Mouse (Mus musculus) MEL (cell line): ENCODE measurements around the gene Ptafr.

ENCODE experiments used
- CTCF ChIP-seq, 3 experiments: IDR thresholded peaks in 2 of 3; conservative IDR thresholded peaks in 1 of 3; 2 replicates each; pipeline ENCODE4 v1.5.1; 2011 to 2012; ENCODE audit warnings: low read length in 3 of 3, low read depth in 2 of 3, mild to moderate bottlenecking in 2 of 3, improper control_type of control experiment in 1 of 3, inconsistent platforms in 1 of 3, mixed read lengths in 1 of 3, moderate library complexity in 1 of 3; ENCODE audit not compliant: control insufficient read depth in 1 of 3, insufficient read depth in 1 of 3, poor library complexity in 1 of 3, severe bottlenecking in 1 of 3
- E2F4 ChIP-seq: IDR thresholded peaks from 2 replicates; pipeline ENCODE4 v1.6.1; 2011; ENCODE audit warnings: low read depth, low read length, improper control_type of control experiment, borderline replicate concordance
- EP300 ChIP-seq, 2 experiments: IDR thresholded peaks; 2 replicates each; pipeline ENCODE4 v1.6.1; 2011; ENCODE audit warnings: improper control_type of control experiment in 2 of 2, low read length in 2 of 2, low read depth in 1 of 2, mild to moderate bottlenecking in 1 of 2
- ETS1 ChIP-seq: IDR thresholded peaks from 2 replicates; pipeline ENCODE4 v1.6.1; 2012; ENCODE audit warnings: low read depth, mild to moderate bottlenecking, inconsistent platforms, low read length, improper control_type of control experiment, moderate library complexity
- GATA1 ChIP-seq: IDR thresholded peaks from 2 replicates; pipeline ENCODE4 v1.6.1; 2011; ENCODE audit warnings: low read depth, low read length, improper control_type of control experiment
- MAFK ChIP-seq: IDR thresholded peaks from 2 replicates; pipeline ENCODE4 v1.6.1; 2011; ENCODE audit warnings: low read depth, mild to moderate bottlenecking, low read length, improper control_type of control experiment, borderline replicate concordance
- MAX ChIP-seq: IDR thresholded peaks from 2 replicates; pipeline ENCODE4 v1.6.1; 2011; ENCODE audit warnings: low read length, improper control_type of control experiment
- MAZ ChIP-seq: IDR thresholded peaks from 2 replicates; pipeline ENCODE4 v1.6.1; 2012; ENCODE audit warnings: low read depth, mild to moderate bottlenecking, inconsistent platforms, low read length, improper control_type of control experiment
- MYC ChIP-seq: IDR thresholded peaks from 2 replicates; pipeline ENCODE4 v1.6.1; 2011; ENCODE audit warnings: low read depth, mild to moderate bottlenecking, low read length, improper control_type of control experiment, moderate library complexity
- NRF1 ChIP-seq: IDR thresholded peaks from 2 replicates; pipeline ENCODE4 v1.6.1; 2014; ENCODE audit warnings: low read depth, mild to moderate bottlenecking, inconsistent platforms, low read length, improper control_type of control experiment, moderate library complexity; ENCODE audit not compliant: poor library complexity, insufficient read depth, severe bottlenecking
- POLR2A ChIP-seq, 2 experiments: IDR thresholded peaks; 2 replicates each; pipeline ENCODE4 v1.6.1; 2011 to 2012; ENCODE audit warnings: low read length in 2 of 2, mild to moderate bottlenecking in 2 of 2, control low read depth in 1 of 2, improper control_type of control experiment in 1 of 2, low read depth in 1 of 2, moderate library complexity in 1 of 2; ENCODE audit not compliant: control insufficient read depth in 1 of 2, insufficient read depth in 1 of 2, poor library complexity in 1 of 2
- RAD21 ChIP-seq: IDR thresholded peaks from 2 replicates; pipeline ENCODE4 v1.6.1; 2011; ENCODE audit warnings: mild to moderate bottlenecking, low read depth, low read length, improper control_type of control experiment
- ZNF384 ChIP-seq: IDR thresholded peaks from 2 replicates; pipeline ENCODE4 v1.6.1; 2012; ENCODE audit warnings: low read depth, mild to moderate bottlenecking, inconsistent platforms, low read length, improper control_type of control experiment

DNA sequence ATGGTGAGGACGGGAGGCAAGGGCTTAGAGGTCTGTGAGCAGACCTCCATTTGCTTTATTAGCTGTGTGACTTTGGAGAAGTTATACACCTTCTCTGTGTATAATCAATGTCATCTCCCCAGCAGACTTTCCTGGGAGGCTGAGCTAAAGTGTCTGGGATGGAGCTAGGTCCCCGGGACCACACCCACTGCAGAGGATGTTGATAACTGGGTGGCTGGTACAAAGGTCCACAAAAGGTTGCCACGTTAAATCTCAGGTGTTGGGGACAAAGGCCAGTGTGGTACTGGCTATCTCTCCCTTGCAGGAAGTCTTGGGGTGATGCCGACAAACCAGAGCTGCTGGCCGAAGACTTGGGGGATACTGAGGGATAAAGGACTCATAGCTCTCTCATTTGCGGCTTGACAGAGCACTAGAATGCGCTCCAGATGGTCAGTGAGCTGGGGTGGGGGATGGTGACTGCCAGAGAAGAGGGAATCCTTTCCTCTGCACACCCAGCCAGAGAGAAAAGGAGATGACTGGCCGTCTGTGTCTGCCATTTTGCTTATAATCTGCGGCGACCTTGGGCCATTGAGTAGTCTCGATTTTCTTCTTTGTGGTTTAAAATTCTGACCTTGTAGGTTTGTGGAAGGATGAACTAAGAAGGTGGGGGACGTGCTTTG lies 1.4 kb downstream of the Ptafr start:
- TF ChIP-seq MAX (no peak), ZNF384 (no peak), CTCF (IDR thresholded peaks at IDR 0.05 in 2 of 3, conservative IDR thresholded peaks at IDR 0.05 in 1 of 3; ENCODE audit: control insufficient read depth in 1 of 3, insufficient read depth in 1 of 3, low read depth in 2 of 3, low read length in 3 of 3, poor library complexity in 1 of 3, severe bottlenecking in 1 of 3) (no peak), EP300 (IDR thresholded peaks at IDR 0.05; ENCODE audit: low read depth in 1 of 2, low read length in 2 of 2) (no peak), GATA1 (no peak), NRF1 (no peak), MAFK (no peak), ETS1 (no peak), MAZ (no peak), POLR2A (IDR thresholded peaks at IDR 0.05; ENCODE audit: control insufficient read depth in 1 of 2, insufficient read depth in 1 of 2, low read depth in 1 of 2, low read length in 2 of 2, poor library complexity in 1 of 2) (no peak), MYC (no peak), E2F4 (no peak), RAD21 (no peak)
